Mouse (Mus musculus) MEL (cell line): ENCODE data around the gene Slco1c1.

Source experiments
- CTCF ChIP-seq, 3 experiments: IDR thresholded peaks in 2 of 3; conservative IDR thresholded peaks in 1 of 3; 2 replicates each; pipeline ENCODE4 v1.5.1; 2011 to 2012; ENCODE audit warnings: low read length in 3 of 3, low read depth in 2 of 3, mild to moderate bottlenecking in 2 of 3, improper control_type of control experiment in 1 of 3, inconsistent platforms in 1 of 3, mixed read lengths in 1 of 3, moderate library complexity in 1 of 3; ENCODE audit not compliant: control insufficient read depth in 1 of 3, insufficient read depth in 1 of 3, poor library complexity in 1 of 3, severe bottlenecking in 1 of 3
- E2F4 ChIP-seq: IDR thresholded peaks from 2 replicates; pipeline ENCODE4 v1.6.1; 2011; ENCODE audit warnings: low read depth, low read length, improper control_type of control experiment, borderline replicate concordance
- EP300 ChIP-seq, 2 experiments: IDR thresholded peaks; 2 replicates each; pipeline ENCODE4 v1.6.1; 2011; ENCODE audit warnings: improper control_type of control experiment in 2 of 2, low read length in 2 of 2, low read depth in 1 of 2, mild to moderate bottlenecking in 1 of 2
- MAFK ChIP-seq: IDR thresholded peaks from 2 replicates; pipeline ENCODE4 v1.6.1; 2011; ENCODE audit warnings: low read depth, mild to moderate bottlenecking, low read length, improper control_type of control experiment, borderline replicate concordance
- MAX ChIP-seq: IDR thresholded peaks from 2 replicates; pipeline ENCODE4 v1.6.1; 2011; ENCODE audit warnings: low read length, improper control_type of control experiment
- POLR2A ChIP-seq, 2 experiments: IDR thresholded peaks; 2 replicates each; pipeline ENCODE4 v1.6.1; 2011 to 2012; ENCODE audit warnings: low read length in 2 of 2, mild to moderate bottlenecking in 2 of 2, control low read depth in 1 of 2, improper control_type of control experiment in 1 of 2, low read depth in 1 of 2, moderate library complexity in 1 of 2; ENCODE audit not compliant: control insufficient read depth in 1 of 2, insufficient read depth in 1 of 2, poor library complexity in 1 of 2
- POLR2AphosphoS5 ChIP-seq: IDR thresholded peaks from 2 replicates; pipeline ENCODE4 v1.6.1; 2012; ENCODE audit warnings: low read depth, borderline replicate concordance, mild to moderate bottlenecking, inconsistent platforms, low read length, moderate library complexity, mixed read lengths
- SIN3A ChIP-seq: IDR thresholded peaks from 2 replicates; pipeline ENCODE4 v1.6.1; 2012; ENCODE audit warnings: low read length, improper control_type of control experiment, inconsistent platforms
- ZMIZ1 ChIP-seq: IDR thresholded peaks from 2 replicates; pipeline ENCODE4 v1.6.1; 2012; ENCODE audit warnings: low read depth, mild to moderate bottlenecking, inconsistent platforms, low read length, improper control_type of control experiment, moderate library complexity
- ZNF384 ChIP-seq: IDR thresholded peaks from 2 replicates; pipeline ENCODE4 v1.6.1; 2012; ENCODE audit warnings: low read depth, mild to moderate bottlenecking, inconsistent platforms, low read length, improper control_type of control experiment

GRCm38 (mm10) chr6:141610702-141611260 lies 86.6 kb downstream of the Slco1c1 start:
- TF ChIP-seq POLR2A (IDR thresholded peaks at IDR 0.05; ENCODE audit: control insufficient read depth in 1 of 2, insufficient read depth in 1 of 2, low read depth in 1 of 2, low read length in 2 of 2, poor library complexity in 1 of 2) (no peak), CTCF (IDR thresholded peaks at IDR 0.05 in 2 of 3, conservative IDR thresholded peaks at IDR 0.05 in 1 of 3; ENCODE audit: control insufficient read depth in 1 of 3, insufficient read depth in 1 of 3, low read depth in 2 of 3, low read length in 3 of 3, poor library complexity in 1 of 3, severe bottlenecking in 1 of 3) (no peak), E2F4 (no peak), ZMIZ1 (no peak), POLR2AphosphoS5 (no peak), ZNF384 (no peak), MAX (no peak), SIN3A (no peak), EP300 (IDR thresholded peaks at IDR 0.05; ENCODE audit: low read depth in 1 of 2, low read length in 2 of 2) (no peak), MAFK (no peak)
